Mouse (Mus musculus): ENCODE measurements around the gene Palld.

GRCm38 (mm10) chr8:61734164-61734563, 168.3 kb downstream of the Palld start:
- no peak for TF ChIP-seq GATA1 (IDR thresholded peaks at IDR 0.05; ENCODE audit: borderline replicate concordance, low read length)
- no peak for TF ChIP-seq FLI1 (IDR thresholded peaks at IDR 0.05; ENCODE audit: low read length)
